Mouse (Mus musculus) neural tube, embryonic 15.5 days (tissue): Measurements from ENCODE around the gene Foxc2. TPM values are rescaled to one million over a fixed set of nuclear protein-coding genes. Genes with fewer than 3 reads are reported as not detected.

ENCODE experiments used
- ATAC-seq: fragments of 200-750 bp; cut with Nextera tagmentation; 2 replicates; pipeline ENCODE4 v1.8.0; 2017; ENCODE audit warnings: mild to moderate bottlenecking, moderate TSS enrichment, moderate library complexity; ENCODE audit not compliant: low FRiP score
- H3K27ac ChIP-seq: fragments of 300-500 bp; sonication (generic); replicated peaks from 2 replicates; pipeline ENCODE4 v1.5.1; 2015; ENCODE audit warnings: mild to moderate bottlenecking, inconsistent platforms
- H3K27me3 ChIP-seq: fragments of 300-500 bp; sonication (generic); replicated peaks from 2 replicates; pipeline ENCODE4 v1.6.1; 2015; ENCODE audit warnings: inconsistent platforms
- H3K36me3 ChIP-seq: fragments of 300-500 bp; sonication (generic); 2 replicates; pipeline ENCODE4 v1.6.1; 2015; ENCODE audit warnings: inconsistent platforms
- H3K4me1 ChIP-seq: fragments of 300-500 bp; sonication (generic); 2 replicates; pipeline ENCODE4 v1.6.1; 2015; ENCODE audit warnings: inconsistent platforms
- H3K4me2 ChIP-seq: fragments of 300-500 bp; sonication (generic); 2 replicates; pipeline ENCODE4 v1.6.1; 2015; ENCODE audit warnings: inconsistent platforms, mild to moderate bottlenecking, moderate library complexity
- H3K4me3 ChIP-seq: fragments of 300-500 bp; sonication (generic); replicated peaks from 2 replicates; pipeline ENCODE4 v1.5.1; 2015; ENCODE audit warnings: mild to moderate bottlenecking, inconsistent platforms
- H3K9ac ChIP-seq: fragments of 300-500 bp; sonication (generic); replicated peaks from 2 replicates; pipeline ENCODE4 v1.6.1; 2015; ENCODE audit warnings: mild to moderate bottlenecking, inconsistent platforms
- H3K9me3 ChIP-seq: fragments of 300-500 bp; sonication (generic); replicated peaks from 2 replicates; pipeline ENCODE4 v1.6.1; 2016; ENCODE audit warnings: inconsistent platforms
- WGBS: fragments of 180-500 bp; shearing (Covaris S2); methylation state at CpG from one replicate; pipeline ENCODE4 v1.1.7; 2015; ENCODE audit warnings: mixed read lengths; 5-methylcytosine and 5-hydroxymethylcytosine counted together
- polyA plus RNA-seq: library from polyadenylated mRNA; unstranded; fragments of >200 nt; fragmentation: Nextera tagmentation; extraction: Ambion mirVana; gene quantifications from 2 replicates; pipeline ENCODE4 v1.2.1, GENCODE M21; 2015

Gene Foxc2
- 3.4 TPM in 2 replicates for polyA plus RNA-seq

DNA sequence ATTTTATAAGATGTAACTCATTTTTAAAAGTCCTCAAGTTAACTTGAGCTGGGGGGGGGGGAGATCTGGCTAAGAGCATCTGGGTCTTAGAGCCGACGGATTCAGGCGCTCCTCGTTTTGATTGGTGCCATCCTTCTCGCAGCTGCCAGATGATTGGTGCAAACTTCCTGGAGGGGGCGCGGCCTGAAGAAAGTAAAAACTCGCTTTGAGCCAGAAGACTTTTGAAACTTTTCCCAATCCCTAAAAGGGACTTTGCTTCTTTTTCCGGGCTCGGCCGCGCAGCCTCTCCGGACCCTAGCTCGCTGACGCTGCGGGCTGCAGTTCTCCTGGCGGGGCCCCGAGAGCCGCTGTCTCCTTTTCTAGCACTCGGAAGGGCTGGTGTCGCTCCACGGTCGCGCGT, at the start of gene Foxc2:
Foxc2 (plus strand) TSS at position 224 of the 400 bp plus-strand sequence.
- Histone ChIP-seq H3K4me2 (peak within 1 kb of the TSS; percentile 59), H3K36me3 (no peaks in the 10 kb centered on the region), H3K4me1 (peaks cover 22% of the 10 kb centered on the region), H3K9me3 (no peaks in the 10 kb centered on the region), H3K9ac (peak within 1 kb of the TSS; percentile 24; the same call in 1 of the 2 replicates), H3K27ac (0 out of 2 replicates have a peak within 1 kb of the TSS, but pooled peaks have one; percentile 39), H3K27me3 (peaks cover 87% of the 10 kb centered on the region), H3K4me3 (peak within 1 kb of the TSS; percentile 39)
- ATAC-seq, result no peak
- WGBS, result under 1% methylated on average over 25 of the region's 25 CpGs

DNA sequence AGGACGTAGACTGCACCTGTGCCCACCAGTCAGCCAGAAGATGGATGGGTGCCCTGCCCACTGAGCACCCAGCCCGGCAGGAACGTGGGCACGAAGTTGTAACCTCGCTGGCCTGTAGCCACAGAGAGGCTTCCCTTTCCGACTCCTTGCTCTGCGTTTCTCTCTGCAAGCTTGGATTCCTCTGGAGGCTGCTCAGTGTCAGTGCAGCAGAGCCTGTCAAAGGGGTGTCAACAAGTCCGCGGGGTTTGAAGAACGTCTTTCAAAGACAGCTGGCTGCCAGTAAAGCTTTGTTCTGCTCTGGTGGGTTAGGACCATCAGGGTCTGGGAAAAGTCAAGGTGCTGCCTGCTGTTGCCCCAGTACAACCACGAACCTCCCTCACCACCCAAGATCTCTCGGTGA, 44.5 kb upstream of the Foxc2 start:
- peaks cover 87% of the 10 kb centered on the region for H3K27me3 ChIP-seq
- no peak overlapping the region for H3K27ac ChIP-seq
- H3K36me3 ChIP-seq, result no peaks in the 10 kb centered on the region
- H3K4me2 ChIP-seq, result no peak overlapping the region
- WGBS, result 1% methylated on average over 12 of the region's 12 CpGs
- no peak overlapping the region for H3K4me3 ChIP-seq
- 0 out of 2 replicates have a peak, but pooled peaks cover 4% of the 10 kb centered on the region for H3K9me3 ChIP-seq
- no peak overlapping the region for H3K9ac ChIP-seq
- peaks cover 6% of the 10 kb centered on the region; the same call in 1 of the 2 replicates for H3K4me1 ChIP-seq
- ATAC-seq, result no peak

DNA sequence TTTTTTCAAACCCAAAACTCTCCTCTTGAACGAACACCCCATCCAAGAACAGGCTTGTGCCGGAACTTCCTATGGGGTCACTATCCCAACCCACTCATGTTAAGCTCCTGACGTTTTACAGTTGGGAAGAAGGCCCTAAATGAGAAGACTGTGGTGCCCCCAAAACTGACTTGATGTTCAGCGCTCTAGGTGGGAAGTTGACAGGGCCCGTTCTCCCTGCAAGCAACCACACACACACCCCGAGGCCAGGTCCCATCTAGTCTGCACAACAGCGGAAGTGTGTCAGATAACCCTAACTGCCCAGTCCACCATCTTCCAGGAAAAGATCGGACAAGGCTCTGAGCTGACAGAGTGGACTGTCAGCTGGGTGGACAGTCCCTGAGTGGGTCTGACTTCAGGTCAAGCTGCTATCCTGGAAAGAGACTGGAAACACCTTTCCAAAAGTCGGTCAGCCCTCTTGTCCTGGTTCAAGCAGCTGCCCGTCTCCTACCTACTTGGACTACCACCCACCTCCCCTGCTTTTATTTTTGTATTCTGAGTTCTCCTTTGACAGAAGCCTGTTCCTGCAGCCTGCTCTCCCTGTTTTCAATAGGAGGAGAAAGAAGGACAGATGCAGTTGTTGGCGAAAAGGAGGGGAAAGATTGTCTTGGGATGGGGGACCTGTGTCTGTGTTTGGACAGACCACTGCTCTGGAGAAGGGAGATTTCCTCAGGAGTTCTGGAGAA, 43.4 kb upstream of the Foxc2 start:
- H3K36me3 ChIP-seq, result no peaks in the 10 kb centered on the region
- 10% methylated on average over 11 of the region's 11 CpGs for WGBS
- no peak for ATAC-seq
- H3K9me3 ChIP-seq, result 0 out of 2 replicates have a peak, but pooled peaks cover 4% of the 10 kb centered on the region
- H3K4me2 ChIP-seq, result no peak overlapping the region
- peaks cover 92% of the 10 kb centered on the region for H3K27me3 ChIP-seq
- no peak overlapping the region for H3K4me3 ChIP-seq
- H3K9ac ChIP-seq, result no peak overlapping the region
- H3K27ac ChIP-seq, result no peak overlapping the region
- peaks cover 6% of the 10 kb centered on the region; the same call in 1 of the 2 replicates for H3K4me1 ChIP-seq

DNA sequence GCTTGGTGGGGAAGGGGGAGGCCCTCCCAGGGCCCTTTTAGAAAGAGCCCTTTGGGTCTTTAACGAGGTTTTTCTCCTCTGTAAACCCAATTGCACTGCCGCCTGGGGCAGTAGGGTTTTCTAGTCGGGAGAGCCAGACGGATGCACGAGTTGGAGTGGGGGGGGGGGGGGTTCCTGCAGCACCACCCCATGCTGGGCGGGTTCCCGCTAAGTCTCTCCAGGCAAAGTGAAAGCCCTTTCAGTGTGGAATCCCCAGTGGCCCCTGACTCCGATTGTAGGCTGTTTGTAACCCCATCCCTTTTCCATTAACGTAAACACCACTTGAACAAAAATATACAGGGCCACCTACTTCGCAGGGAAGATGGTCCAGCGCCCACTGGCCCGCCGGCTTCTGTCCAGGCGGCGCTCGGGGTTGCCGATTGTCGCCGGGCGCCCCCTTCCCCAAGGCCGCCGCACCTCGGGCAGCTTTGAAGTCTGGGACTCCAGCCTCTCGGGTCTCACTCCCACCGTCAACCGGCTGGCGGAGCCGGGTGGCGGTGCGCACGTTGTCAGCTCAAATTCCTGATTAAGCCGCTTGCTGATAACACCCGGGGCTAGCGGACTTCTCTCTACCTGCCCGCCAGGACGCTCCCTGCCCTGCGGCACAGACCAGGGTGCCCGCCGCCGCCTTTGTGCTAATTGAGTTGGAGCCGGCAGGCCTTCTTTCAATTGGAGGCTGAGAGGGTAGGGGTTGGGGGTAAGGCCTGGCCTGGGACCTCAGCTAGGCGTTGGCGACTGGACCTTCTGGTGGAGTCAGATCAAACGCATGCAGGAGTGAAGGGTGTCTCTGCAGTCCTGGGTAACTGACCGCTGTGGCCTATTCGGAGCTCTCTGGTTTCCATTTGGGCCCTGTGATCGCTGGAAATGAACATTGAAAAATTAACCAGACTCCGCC, 42.5 kb upstream of the Foxc2 start:
- Histone ChIP-seq H3K4me2 (peak overlapping the region; percentile 17; the same call in 1 of the 2 replicates), H3K27me3 (peaks cover 94% of the 10 kb centered on the region), H3K4me1 (peaks cover 6% of the 10 kb centered on the region; the same call in 1 of the 2 replicates), H3K4me3 (no peak overlapping the region), H3K36me3 (no peaks in the 10 kb centered on the region), H3K9ac (no peak overlapping the region), H3K27ac (no peak overlapping the region), H3K9me3 (0 out of 2 replicates have a peak, but pooled peaks cover 4% of the 10 kb centered on the region)
- WGBS, result 1% methylated on average over 48 of the region's 48 CpGs
- no peak for ATAC-seq

- WGBS, result 3% methylated on average over 15 of the region's 15 CpGs
- Histone ChIP-seq H3K4me1 (peaks cover 6% of the 10 kb centered on the region; the same call in 1 of the 2 replicates), H3K4me2 (no peak overlapping the region), H3K9me3 (0 out of 2 replicates have a peak, but pooled peaks cover 4% of the 10 kb centered on the region), H3K9ac (no peak overlapping the region), H3K36me3 (no peaks in the 10 kb centered on the region), H3K27ac (no peak overlapping the region), H3K27me3 (peaks cover 94% of the 10 kb centered on the region), H3K4me3 (no peak overlapping the region)
- no peak for ATAC-seq
These were observed 41.7 kb upstream of the Foxc2 start for GRCm38 (mm10) chr8:121074108-121074847.

GRCm38 (mm10) chr8:121074848-121075145, 41.2 kb upstream of the Foxc2 start:
- ATAC-seq, result no peak
- Histone ChIP-seq H3K4me1 (peaks cover 6% of the 10 kb centered on the region; the same call in 1 of the 2 replicates), H3K4me2 (no peak overlapping the region), H3K36me3 (no peaks in the 10 kb centered on the region), H3K9me3 (0 out of 2 replicates have a peak, but pooled peaks cover 4% of the 10 kb centered on the region), H3K27me3 (peaks cover 94% of the 10 kb centered on the region), H3K4me3 (no peak overlapping the region), H3K27ac (no peak overlapping the region), H3K9ac (no peak overlapping the region)
- WGBS, result under 1% methylated on average over 10 of the region's 10 CpGs

DNA sequence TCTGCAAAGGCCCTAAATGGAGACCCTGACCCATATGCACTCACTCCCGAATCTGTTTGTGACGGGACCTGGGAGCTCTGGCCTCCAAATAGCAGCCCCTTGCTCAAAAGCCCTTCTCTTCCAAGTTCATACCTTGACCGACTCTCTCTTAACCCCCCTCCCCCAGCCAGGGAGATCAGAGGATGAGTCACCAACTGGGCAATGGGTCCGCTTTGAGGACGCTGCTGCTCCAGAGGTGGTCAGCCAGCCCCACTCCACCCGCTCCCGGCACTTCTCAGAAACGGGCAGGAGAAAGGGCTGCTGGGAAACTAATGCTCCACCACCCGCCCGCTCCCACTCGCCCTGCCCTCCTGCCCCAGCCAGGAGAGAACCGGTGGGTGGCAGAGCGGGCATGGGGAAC, 40.0 kb upstream of the Foxc2 start:
- peaks cover 94% of the 10 kb centered on the region for H3K27me3 ChIP-seq
- peaks cover 6% of the 10 kb centered on the region; the same call in 1 of the 2 replicates for H3K4me1 ChIP-seq
- H3K9ac ChIP-seq, result no peak overlapping the region
- H3K36me3 ChIP-seq, result no peaks in the 10 kb centered on the region
- H3K4me3 ChIP-seq, result no peak overlapping the region
- no peak overlapping the region for H3K27ac ChIP-seq
- ATAC-seq, result no peak
- WGBS, result 3% methylated on average over 13 of the region's 13 CpGs
- H3K9me3 ChIP-seq, result 0 out of 2 replicates have a peak, but pooled peaks cover 4% of the 10 kb centered on the region
- H3K4me2 ChIP-seq, result no peak overlapping the region

DNA sequence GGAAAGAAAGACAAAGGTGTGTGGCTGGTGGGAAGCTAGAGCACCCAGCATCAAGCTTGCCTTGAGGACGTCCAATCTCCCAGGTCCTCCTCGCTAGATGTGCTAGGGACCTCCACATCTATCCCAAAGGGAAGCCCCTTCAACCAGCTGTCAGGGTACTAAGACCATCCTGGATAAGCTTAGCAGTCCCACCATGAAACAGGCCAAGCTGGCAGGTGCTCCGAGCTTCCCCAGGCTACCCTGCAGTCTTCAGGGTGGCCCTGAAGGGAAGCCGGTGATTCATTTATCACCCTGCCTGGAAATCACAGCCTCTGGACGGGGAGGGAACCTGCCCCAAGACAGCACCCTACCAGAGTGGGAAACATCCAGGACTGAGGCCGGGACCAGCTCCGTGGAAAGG, 39.4 kb upstream of the Foxc2 start:
- Histone ChIP-seq H3K36me3 (no peaks in the 10 kb centered on the region), H3K4me1 (peaks cover 6% of the 10 kb centered on the region; the same call in 1 of the 2 replicates), H3K4me3 (no peak overlapping the region), H3K27ac (no peak overlapping the region), H3K4me2 (no peak overlapping the region), H3K9ac (no peak overlapping the region), H3K9me3 (0 out of 2 replicates have a peak, but pooled peaks cover 4% of the 10 kb centered on the region), H3K27me3 (peaks cover 94% of the 10 kb centered on the region)
- 5% methylated on average over 7 of the region's 7 CpGs for WGBS
- ATAC-seq, result no peak

DNA sequence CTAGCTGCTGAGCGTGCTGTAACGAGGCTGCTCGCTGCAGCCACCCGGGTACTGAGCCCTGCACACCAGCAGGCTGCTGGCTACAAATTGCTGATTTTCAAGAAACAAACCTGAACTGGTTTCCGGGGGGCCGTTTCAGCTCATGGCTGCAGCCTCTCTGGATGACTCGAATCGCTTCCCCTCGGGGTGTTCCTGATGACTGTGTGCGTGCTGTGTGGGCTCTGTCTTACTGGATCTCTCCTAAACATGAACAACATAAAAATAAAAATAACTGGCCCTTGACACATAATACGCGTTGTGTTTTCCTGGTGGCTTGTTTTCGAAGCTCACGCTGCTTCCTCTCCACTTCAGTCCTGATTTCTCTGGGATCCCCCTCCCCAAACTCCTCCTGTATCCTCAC, 37.2 kb upstream of the Foxc2 start:
- Histone ChIP-seq H3K36me3 (no peaks in the 10 kb centered on the region), H3K4me2 (no peak overlapping the region)
- ATAC-seq, result no peak

DNA sequence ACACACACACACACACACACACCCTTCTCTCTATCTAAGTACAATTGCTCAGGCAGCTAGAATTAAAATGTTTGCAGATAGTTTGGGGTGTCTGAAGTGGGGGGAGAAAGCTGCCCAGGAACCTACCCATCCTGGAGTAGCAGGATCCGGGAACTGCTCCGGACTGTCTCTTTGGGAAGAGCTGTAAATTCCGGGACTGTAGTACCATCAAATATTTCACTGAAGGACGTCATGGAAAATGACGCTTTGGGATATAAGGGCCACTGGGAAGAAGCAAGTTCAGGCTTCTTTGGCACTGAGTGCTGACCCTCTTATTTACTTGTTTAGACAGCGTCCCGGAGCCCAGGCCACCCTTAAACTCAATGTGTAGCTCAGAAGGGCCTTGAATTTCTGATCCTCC, 36.8 kb upstream of the Foxc2 start:
- 3% methylated on average over 7 of the region's 7 CpGs for WGBS
- Histone ChIP-seq H3K27me3 (peaks cover 94% of the 10 kb centered on the region), H3K27ac (no peak overlapping the region), H3K4me1 (peaks cover 16% of the 10 kb centered on the region), H3K4me3 (no peak overlapping the region), H3K9me3 (0 out of 2 replicates have a peak, but pooled peaks cover 4% of the 10 kb centered on the region), H3K9ac (no peak overlapping the region), H3K36me3 (no peaks in the 10 kb centered on the region), H3K4me2 (no peak overlapping the region)
- ATAC-seq, result no peak

More for the DNA sequence above, 37.2 kb upstream of the Foxc2 start:
- Histone ChIP-seq H3K9me3 (0 out of 2 replicates have a peak, but pooled peaks cover 4% of the 10 kb centered on the region), H3K4me1 (peaks cover 11% of the 10 kb centered on the region), H3K27ac (no peak overlapping the region), H3K27me3 (peaks cover 95% of the 10 kb centered on the region), H3K4me3 (no peak overlapping the region), H3K9ac (no peak overlapping the region)
- 3% methylated on average over 14 of the region's 14 CpGs for WGBS

- Histone ChIP-seq H3K36me3 (no peaks in the 10 kb centered on the region), H3K4me1 (peaks cover 23% of the 10 kb centered on the region), H3K9ac (no peak overlapping the region), H3K4me3 (no peak overlapping the region), H3K4me2 (no peak overlapping the region), H3K9me3 (0 out of 2 replicates have a peak, but pooled peaks cover 4% of the 10 kb centered on the region), H3K27me3 (peaks cover 94% of the 10 kb centered on the region), H3K27ac (no peak overlapping the region)
- WGBS, result 5% methylated on average over 12 of the region's 12 CpGs
- no peak for ATAC-seq
These were observed 36.0 kb upstream of the Foxc2 start for GRCm38 (mm10) chr8:121079944-121080343.
